Mouse (Mus musculus) ES-E14 (cell line): ENCODE data around the gene Rap1gap2. TPM values are rescaled to one million over a fixed set of nuclear protein-coding genes. Genes with fewer than 3 reads are reported as not detected.

Source experiments
- DNase-seq: peaks from one replicate; pipeline ENCODE4 v3.0.0-alpha.2; 2013; ENCODE audit warnings: low read depth, low spot score
- H3K27ac ChIP-seq: 2 replicates; pipeline ENCODE4 v1.5.1; 2012; ENCODE audit warnings: low read depth, mild to moderate bottlenecking, low read length, moderate library complexity, mixed read lengths; ENCODE audit not compliant: poor library complexity, insufficient read depth, severe bottlenecking
- H3K36me3 ChIP-seq: 2 replicates; pipeline ENCODE4 v1.6.1; 2012; ENCODE audit warnings: mild to moderate bottlenecking, low read length, moderate library complexity, mixed read lengths; ENCODE audit not compliant: control insufficient read depth, poor library complexity, insufficient read depth, severe bottlenecking
- H3K4me1 ChIP-seq, 2 experiments: fragments of 150-350 bp in 1 of 2; sonication (generic) in 1 of 2; 2 replicates each; pipeline ENCODE4 v1.6.1; 2012; ENCODE audit warnings: low read length in 2 of 2, mild to moderate bottlenecking in 1 of 2, mixed read lengths in 1 of 2; ENCODE audit not compliant: control insufficient read depth in 2 of 2, insufficient read depth in 2 of 2, poor library complexity in 1 of 2
- H3K4me3 ChIP-seq, 2 experiments: fragments of 150-350 bp in 1 of 2; sonication (generic) in 1 of 2; 2 replicates each; pipeline ENCODE4 v1.5.1; 2012; ENCODE audit warnings: low read length in 2 of 2, low read depth in 1 of 2, mild to moderate bottlenecking in 1 of 2, mixed read lengths in 1 of 2; ENCODE audit not compliant: insufficient read depth in 1 of 2, poor library complexity in 1 of 2, severe bottlenecking in 1 of 2
- H3K9ac ChIP-seq: 2 replicates; pipeline ENCODE4 v1.6.1; 2012; ENCODE audit warnings: low read depth, mild to moderate bottlenecking, low read length, mixed read lengths; ENCODE audit not compliant: poor library complexity, insufficient read depth, severe bottlenecking
- H3K9me3 ChIP-seq: fragments of 150-350 bp; sonication (generic); 2 replicates; pipeline ENCODE4 v1.6.1; 2012; ENCODE audit warnings: low read depth, mild to moderate bottlenecking, low read length; ENCODE audit not compliant: control insufficient read depth, insufficient read depth
- CHD2 ChIP-seq: IDR thresholded peaks from 2 replicates; pipeline ENCODE4 v1.6.1; 2014; ENCODE audit warnings: mild to moderate bottlenecking, low read depth, low read length, inconsistent platforms
- HCFC1 ChIP-seq: IDR thresholded peaks from 2 replicates; pipeline ENCODE4 v1.6.1; 2012; ENCODE audit warnings: low read length, inconsistent platforms, borderline replicate concordance; ENCODE audit not compliant: insufficient read depth
- MAFK ChIP-seq: IDR thresholded peaks from 2 replicates; pipeline ENCODE4 v1.6.1; 2014; ENCODE audit warnings: mild to moderate bottlenecking, low read depth, low read length, inconsistent platforms; ENCODE audit not compliant: insufficient read depth
- ZC3H11A ChIP-seq: IDR thresholded peaks from 2 replicates; pipeline ENCODE4 v1.6.1; 2012; ENCODE audit warnings: low read depth, mild to moderate bottlenecking, inconsistent platforms, low read length, borderline replicate concordance
- ZNF384 ChIP-seq: IDR thresholded peaks from 2 replicates; pipeline ENCODE4 v1.6.1; 2012; ENCODE audit warnings: low read depth, low read length, inconsistent platforms
- in situ Hi-C, 2 experiments: fragments of 600-800 bp; cut with MboI; formaldehyde crosslinking; loops; one replicate each; pipeline ENCODE4 v1.15.1; 2025; ENCODE audit warnings: low sequenced_read_pairs in 2 of 2, inconsistent platforms in 1 of 2; ENCODE audit not compliant: unreplicated experiment in 2 of 2
- total RNA-seq: library from RNA; depleted of rRNA; stranded (reverse); fragments of 300-350 nt; gene quantifications from 2 replicates; pipeline ENCODE4 v1.2.3, GENCODE M21; 2012; rRNA removed

Gene Rap1gap2
- total RNA-seq = 2.0 and 2.7 TPM in 2 replicates

DNA sequence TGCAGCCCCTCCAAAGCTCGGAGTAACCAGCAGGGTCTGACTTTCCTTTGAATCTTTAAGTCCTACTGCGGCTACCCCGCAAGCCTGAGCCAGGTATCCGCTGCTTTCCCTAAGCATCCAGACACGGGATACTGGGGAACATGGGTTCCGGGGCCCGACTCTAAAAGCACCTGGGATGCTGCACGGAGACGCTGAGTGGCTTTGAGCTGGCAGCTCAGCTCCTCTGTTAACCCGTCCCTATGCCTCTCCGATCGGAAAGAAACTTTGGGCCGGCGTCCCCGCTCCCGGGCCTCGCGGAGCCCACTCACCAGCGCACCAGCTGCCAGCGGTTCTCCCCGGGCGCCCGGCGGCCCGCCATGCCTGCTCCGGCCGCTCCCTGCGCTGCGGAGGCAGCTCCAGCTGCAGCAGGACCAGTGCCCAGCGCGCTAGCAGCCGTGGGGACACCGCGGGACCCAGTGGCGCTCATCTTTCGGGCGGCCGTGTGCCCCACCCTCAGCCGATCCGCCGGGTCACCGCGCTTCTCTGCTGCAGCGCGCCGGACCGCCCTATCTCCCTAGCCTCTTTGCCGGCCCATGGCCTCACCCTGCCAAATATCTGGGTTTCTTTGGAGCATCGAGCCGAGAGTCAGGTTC lies at the start of gene Rap1gap2:
Gene Rap1gap2, minus strand, starts transcription at position 371 of the 632 bp plus-strand sequence.
- Histone ChIP-seq H3K4me3 (peak within 1 kb of the TSS; percentile 65 to 74), H3K27ac (peak within 1 kb of the TSS; percentile 48; the same call in 1 of the 2 replicates), H3K9me3 (no peaks in the 10 kb centered on the region), H3K36me3 (no peaks in the 10 kb centered on the region), H3K4me1 (peaks cover 0 to 16% of the 10 kb centered on the region in 2 experiments; a peak in 3 of 4 replicates), H3K9ac (peak within 1 kb of the TSS; percentile 55)
- in situ Hi-C loops = no loop called here
- DNase-seq = no peak
- TF ChIP-seq MAFK = no peak
- no peak for TF ChIP-seq HCFC1
- TF ChIP-seq CHD2 = no peak
- TF ChIP-seq ZC3H11A = no peak
- no peak for TF ChIP-seq ZNF384

GRCm38 (mm10) chr11:74660336-74660735 lies 49.6 kb upstream of the Rap1gap2 start:
- Histone ChIP-seq H3K36me3 (peaks cover 81% of the 10 kb centered on the region), H3K9ac (no peak overlapping the region)
- DNase-seq = no peak

GRCm38 (mm10) chr11:74655941-74656340 lies 45.2 kb upstream of the Rap1gap2 start:
- Histone ChIP-seq H3K27ac (no peak overlapping the region), H3K9ac (no peak overlapping the region; the same call in 1 of the 2 replicates), H3K4me1 (peaks cover 5 to 19% of the 10 kb centered on the region in 2 experiments; a peak in 3 of 4 replicates), H3K9me3 (no peaks in the 10 kb centered on the region), H3K36me3 (peaks cover 49% of the 10 kb centered on the region), H3K4me3 (no peak overlapping the region)
- TF ChIP-seq ZNF384 (no peak), HCFC1 (no peak), CHD2 (no peak), MAFK (no peak), ZC3H11A (no peak)
- in situ Hi-C loops = loop anchor here in 1 of 2 experiments (25.0 kb wide), 1 partner anchor 831 kb away; the partner anchor contains the start of gene Prpf8
- no peak for DNase-seq

More at GRCm38 (mm10) chr11:74660336-74660735, 49.6 kb upstream of the Rap1gap2 start:
- in situ Hi-C loops = loop anchor here in 1 of 2 experiments (25.0 kb wide), 1 partner anchor 827 kb away; the partner anchor contains the start of gene Prpf8
- H3K9me3 ChIP-seq = no peaks in the 10 kb centered on the region
- no peaks in the 10 kb centered on the region for H3K4me1 ChIP-seq
- TF ChIP-seq HCFC1 = no peak
- TF ChIP-seq CHD2 = no peak
- no peak for TF ChIP-seq ZNF384
- TF ChIP-seq ZC3H11A = no peak
- TF ChIP-seq MAFK = no peak
- no peak overlapping the region for H3K4me3 ChIP-seq
- H3K27ac ChIP-seq = no peak overlapping the region

- H3K36me3 ChIP-seq = peaks cover 24% of the 10 kb centered on the region
- H3K9ac ChIP-seq = no peak overlapping the region
- DNase-seq = no peak
- TF ChIP-seq MAFK (no peak), ZNF384 (no peak), ZC3H11A (no peak), HCFC1 (no peak), CHD2 (no peak)
- no peak overlapping the region for H3K4me3 ChIP-seq
- no peak overlapping the region for H3K27ac ChIP-seq
- in situ Hi-C loops = loop anchor here in 1 of 2 experiments (25.0 kb wide), 1 partner anchor 834 kb away; the partner anchor contains the start of gene Prpf8
- no peaks in the 10 kb centered on the region for H3K9me3 ChIP-seq
- H3K4me1 ChIP-seq = peaks cover 9 to 25% of the 10 kb centered on the region in 2 experiments
These were observed 42.7 kb upstream of the Rap1gap2 start for GRCm38 (mm10) chr11:74653385-74653784.
